Mouse (Mus musculus): ENCODE measurements around the gene Pou2f1. TPM values are rescaled to one million over a fixed set of nuclear protein-coding genes. Genes with fewer than 3 reads are reported as not detected.

Pou2f1 gene
- total RNA-seq, 2 experiments from 2014 or later = 6.6 to 8.6 TPM

DNA sequence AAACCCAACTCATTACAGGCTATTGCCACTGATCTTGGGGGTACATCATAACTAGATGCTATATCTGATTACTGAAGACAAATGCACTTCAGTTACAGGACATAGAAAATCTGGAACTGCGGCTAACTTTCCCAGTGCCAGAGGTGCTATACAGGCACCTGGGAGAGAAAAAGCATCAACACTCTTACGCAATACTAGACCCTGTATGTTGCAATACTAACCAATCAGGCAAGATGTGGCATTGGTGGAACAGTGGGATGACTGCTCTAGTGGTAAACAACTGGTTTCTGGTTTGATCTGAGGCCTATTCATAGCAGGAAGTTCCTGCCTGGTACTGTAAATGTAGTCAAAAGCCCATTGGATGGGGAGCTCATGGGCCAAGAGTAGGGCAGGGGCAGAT is 123.7 kb downstream of the Pou2f1 start:
- DNase-seq = no peak
- Histone ChIP-seq H3K27ac (no peak overlapping the region), H3K4me3 (no peak overlapping the region)
- intact Hi-C loops (cut with DNase I) = no loop called here
- TF ChIP-seq CTCF (IDR thresholded peaks at IDR 0.05) = no peak

DNA sequence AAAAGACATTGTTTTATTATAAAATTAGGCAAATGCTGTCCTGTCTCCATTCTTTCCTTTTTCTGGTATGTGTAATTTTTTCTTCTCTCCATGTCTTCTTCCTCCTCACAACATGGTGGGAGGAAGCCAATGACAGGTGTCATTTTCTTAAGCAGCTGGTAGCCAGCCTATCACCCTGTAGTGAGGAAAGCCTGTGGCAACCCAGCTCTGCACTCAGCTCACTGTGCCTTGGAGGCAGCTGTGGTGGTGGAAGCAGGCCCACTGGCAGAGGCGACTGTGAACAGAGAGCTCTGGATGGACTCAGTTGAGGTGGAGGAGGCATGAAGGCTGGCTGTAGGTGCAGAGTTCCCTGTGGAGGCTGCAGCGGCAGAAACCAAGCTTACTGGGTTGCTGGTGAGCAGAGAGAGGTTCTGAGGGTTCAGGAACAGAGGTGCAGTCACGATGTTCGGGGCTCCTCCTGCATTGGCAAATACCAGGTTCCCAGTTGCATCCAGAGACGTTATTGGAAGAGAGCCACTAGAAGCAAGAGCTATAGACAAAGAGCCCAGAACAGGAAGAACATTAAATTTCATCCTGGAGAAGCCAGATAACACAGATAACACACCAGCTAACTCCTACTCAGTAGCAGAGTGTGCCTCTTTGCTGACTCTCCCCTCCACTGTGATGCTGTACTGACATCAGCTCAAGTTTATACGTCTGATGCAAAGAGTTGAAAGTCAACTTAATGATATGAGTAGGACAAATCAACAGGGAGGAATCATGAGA is 126.8 kb downstream of the Pou2f1 start:
- intact Hi-C loops (cut with DNase I) = no loop called here

DNA sequence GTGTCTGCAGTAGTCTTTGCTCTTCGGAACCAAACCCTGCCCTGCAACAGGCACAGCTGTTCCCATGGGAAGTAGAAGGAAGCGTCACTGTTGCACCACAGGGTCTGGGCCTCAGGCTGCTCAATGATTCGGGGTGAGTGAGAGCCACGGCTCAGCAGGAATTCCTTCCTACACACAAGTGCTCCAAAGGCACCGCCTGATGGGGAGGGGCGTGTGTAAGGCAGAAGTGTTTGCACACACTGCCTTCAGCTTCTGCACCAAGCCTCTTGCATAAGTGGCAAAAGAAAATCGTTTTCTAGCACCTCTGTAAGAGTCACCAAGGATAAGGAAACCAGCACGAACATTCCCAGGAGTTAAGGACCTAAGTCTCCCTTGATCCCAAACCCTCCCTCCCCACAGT is 127.8 kb downstream of the Pou2f1 start:
- intact Hi-C loops (cut with DNase I) = no loop called here
- TF ChIP-seq CTCF (IDR thresholded peaks at IDR 0.05) = no peak
- Histone ChIP-seq H3K27ac (no peak overlapping the region), H3K4me3 (no peak overlapping the region)
- DNase-seq = no peak

More for the DNA sequence above, 126.8 kb downstream of the Pou2f1 start:
- no peak for TF ChIP-seq CTCF (IDR thresholded peaks at IDR 0.05)
- no peak overlapping the region for H3K27ac ChIP-seq
- H3K4me3 ChIP-seq = no peak overlapping the region
- no peak for DNase-seq

DNA sequence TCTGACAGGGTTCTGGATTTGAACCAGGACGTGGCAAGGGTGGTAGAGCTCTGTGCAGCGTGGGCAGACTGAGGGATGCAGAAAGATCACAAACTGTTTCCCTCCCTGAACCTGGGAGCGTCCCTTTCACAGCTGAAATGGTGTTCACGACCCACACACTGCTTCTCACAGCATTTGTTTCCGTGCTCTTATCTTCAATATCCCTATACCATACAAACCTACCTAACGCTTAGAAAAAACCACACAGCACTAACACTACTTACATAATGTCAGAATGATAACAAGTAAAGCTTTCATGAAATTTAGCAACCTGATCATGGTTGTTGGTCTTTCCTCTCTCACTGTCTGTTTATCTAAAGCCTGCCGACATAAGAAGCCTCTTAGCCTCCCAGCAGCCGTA is 133.8 kb downstream of the Pou2f1 start:
- no peak for DNase-seq
- intact Hi-C loops (cut with DNase I) = no loop called here
- H3K4me3 ChIP-seq = no peak overlapping the region
- no peak overlapping the region for H3K27ac ChIP-seq
- no peak for TF ChIP-seq CTCF (IDR thresholded peaks at IDR 0.05)

DNA sequence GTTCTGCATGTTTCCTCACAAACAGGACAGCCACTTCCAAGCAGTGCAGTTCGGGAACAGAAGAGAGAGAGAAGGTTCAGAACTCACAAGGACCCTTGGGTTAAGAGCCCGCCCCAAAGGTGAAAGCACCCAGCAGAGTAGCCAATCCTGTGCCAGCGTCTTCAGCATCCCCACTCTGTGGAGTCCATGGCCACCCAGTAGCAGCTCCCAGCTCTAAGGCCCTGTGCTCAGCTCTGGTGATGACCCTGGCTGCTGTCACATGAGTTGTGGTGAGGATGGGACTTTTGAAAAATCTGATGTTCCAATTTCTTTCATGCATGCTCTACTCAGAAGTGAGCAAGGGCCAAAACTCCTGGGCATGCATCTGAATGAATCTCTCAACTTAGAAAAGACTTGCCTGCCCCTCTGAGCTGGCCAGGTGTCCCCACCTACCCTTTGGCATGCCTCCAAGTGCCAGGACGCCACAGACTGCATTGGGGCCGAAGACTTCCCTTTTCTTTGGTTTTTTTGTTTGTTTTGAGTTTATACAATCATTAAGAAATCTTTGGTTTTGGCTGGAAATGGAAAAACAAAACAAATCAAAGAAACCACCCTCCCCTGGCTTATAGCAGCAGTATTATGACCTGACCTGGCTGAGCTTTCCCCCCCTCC is 135.7 kb downstream of the Pou2f1 start:
- TF ChIP-seq CTCF (IDR thresholded peaks at IDR 0.05) = no peak
- Histone ChIP-seq H3K27ac (no peak overlapping the region), H3K4me3 (no peak overlapping the region)
- DNase-seq = no peak
- intact Hi-C loops (cut with DNase I) = no loop called here

DNA sequence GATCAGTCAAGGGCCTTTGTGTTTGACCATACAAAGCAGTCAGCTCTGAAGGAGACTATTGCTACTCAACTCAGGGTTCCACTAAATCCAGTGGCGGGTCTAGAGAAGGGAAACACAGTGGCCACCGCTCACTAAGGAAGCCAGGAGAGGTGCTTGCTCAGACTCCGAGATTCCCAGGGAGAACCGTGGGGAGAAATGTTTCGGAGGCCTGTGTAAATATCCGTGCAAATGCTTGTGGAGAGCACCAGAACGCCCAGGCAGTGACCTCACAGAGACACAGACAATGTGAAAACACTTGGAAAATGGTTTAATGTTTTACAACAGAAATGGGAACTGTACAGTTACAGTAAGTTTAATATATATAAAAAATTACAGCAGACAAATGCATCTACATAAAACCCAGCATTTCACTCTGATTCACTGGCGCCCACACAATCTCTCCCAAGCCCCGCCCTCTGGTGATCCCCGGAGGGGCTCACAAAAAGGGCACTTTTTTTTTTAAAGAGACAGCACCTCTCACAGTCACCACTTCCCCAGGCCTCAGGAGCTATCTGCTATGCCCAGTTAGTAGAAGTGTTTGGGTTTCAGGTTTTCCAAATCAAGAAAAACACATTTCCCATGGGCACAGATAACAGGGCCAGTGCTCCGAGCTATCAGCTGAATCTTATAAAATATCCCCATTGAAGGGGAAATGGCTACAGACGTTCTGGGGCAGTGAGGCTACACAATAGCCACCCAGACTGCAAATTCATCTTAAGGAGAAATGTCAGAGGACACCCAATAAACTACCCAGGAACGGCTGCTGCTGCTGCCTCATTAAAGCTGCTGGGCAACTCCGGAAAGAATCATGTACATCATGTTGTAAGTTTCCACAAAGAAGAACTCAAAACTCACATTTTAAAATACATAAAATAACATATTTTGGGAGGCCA is 137.3 kb downstream of the Pou2f1 start:
- intact Hi-C loops (cut with DNase I) = no loop called here
- no peak for TF ChIP-seq CTCF (IDR thresholded peaks at IDR 0.05)
- Histone ChIP-seq H3K4me3 (no peak overlapping the region), H3K27ac (no peak overlapping the region)
- no peak for DNase-seq

DNA sequence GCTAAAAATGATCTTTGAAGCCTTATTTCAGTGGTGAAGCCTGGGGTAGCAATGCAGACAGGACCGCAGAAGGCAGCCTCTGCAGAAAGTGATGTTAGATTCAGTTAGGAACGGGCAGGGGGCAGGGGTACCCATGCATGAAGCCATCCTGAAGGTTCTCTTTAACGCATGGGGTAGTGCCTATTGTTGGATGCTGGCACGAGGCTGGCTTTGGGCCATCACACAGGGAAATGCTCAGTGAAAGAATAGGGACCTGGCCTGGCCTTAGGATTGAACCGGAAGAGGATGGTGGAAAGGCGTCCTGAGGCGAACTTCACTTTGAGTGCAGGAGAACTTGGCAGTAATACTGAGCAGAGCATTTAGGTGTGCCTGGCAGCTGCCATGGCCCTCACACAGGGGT is 140.4 kb downstream of the Pou2f1 start:
- Histone ChIP-seq H3K4me3 (no peak overlapping the region), H3K27ac (no peak overlapping the region)
- intact Hi-C loops (cut with DNase I) = no loop called here
- no peak for DNase-seq
- no peak for TF ChIP-seq CTCF (IDR thresholded peaks at IDR 0.05)

DNA sequence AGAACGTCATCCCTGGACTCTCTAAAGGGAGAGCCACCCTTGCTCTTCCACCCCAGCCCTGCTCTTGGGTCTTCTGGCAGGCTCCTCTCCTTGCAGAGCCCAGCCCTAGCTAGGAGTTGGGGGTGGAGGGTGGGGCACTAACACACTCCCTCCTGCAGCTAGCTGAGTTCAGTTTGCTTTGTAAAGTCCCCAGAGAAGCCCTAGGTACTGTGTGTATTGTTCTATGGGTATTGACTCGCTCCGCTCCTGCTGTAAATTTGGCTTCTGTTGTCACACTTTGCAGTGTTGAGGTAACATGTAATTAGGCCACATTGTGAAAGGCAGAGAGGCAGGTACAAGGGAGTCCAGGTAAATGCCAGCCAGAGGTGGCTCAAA is 141.3 kb downstream of the Pou2f1 start:
- intact Hi-C loops (cut with DNase I) = no loop called here
- H3K4me3 ChIP-seq = no peak overlapping the region
- no peak for TF ChIP-seq CTCF (IDR thresholded peaks at IDR 0.05)
- no peak for DNase-seq
- H3K27ac ChIP-seq = no peak overlapping the region

DNA sequence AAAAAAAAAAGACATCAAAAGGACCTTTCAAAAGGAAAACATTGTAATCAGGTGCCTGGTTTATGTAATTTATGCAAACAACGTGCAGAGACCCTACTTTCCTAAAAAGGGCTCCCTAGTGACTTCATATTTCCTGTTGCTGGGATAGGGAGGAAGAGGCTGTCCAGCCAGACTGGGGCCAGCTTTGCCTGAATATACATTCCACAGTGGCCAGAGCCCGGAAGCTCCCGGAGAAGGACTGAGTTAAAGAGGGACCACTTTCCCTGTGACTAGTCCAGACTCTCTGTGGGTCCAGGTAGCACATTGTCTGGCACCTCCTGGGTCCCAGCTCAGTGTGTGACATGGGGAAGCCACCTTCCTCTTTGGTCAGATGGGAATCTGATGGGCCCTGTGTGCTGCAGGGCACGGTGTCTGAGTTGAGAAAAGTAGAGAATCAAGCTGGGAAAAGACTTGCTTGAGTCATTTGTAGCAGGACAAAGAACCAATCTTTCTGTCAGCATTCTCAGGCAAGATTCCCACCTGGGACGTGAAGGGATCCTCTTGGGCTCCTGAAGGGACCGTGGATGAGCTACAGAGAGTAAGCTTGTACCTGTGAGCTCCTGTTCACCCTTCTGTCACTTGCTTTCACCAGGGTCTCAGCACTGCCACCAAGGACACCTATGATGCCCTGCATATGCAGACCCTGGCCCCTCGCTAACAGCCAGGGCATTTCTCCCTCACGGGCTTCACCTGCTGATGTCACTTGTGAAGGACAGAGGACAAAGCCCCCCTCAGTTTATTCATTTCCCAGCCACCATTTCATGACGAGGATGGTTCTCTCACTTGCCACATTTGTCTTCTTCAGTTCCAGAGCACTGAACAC is 141.9 kb downstream of the Pou2f1 start:
- intact Hi-C loops (cut with DNase I) = no loop called here
- Histone ChIP-seq H3K27ac (peak overlapping the region; percentile 24; the same call in 1 of the 2 replicates), H3K4me3 (no peak overlapping the region)
- TF ChIP-seq CTCF (IDR thresholded peaks at IDR 0.05) = no peak
- no peak for DNase-seq

DNA sequence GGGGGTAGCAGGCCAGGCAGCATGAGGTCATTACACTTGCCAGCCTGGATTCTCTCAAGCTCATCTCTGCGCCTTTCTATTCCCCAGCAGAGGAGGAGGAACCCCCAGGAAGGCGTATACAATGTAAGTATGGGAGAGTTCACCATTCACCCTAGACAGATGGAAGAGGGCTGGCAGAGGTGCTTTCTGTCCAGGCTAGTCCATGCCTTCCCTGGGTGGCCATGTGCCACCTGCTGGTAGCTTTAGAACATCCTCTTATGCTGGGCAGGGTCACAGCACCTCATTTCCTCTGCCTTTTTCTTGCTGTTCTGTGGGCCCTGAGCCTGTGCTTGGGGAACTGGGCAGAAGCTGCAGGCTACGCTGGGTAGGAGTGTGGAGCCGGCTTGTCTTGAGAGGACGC is 144.1 kb downstream of the Pou2f1 start:
- intact Hi-C loops (cut with DNase I) = loop anchor here (1.0 kb wide), 1 partner anchor 78 kb away; no protein-coding TSS in a partner anchor
- Histone ChIP-seq H3K4me3 (no peak overlapping the region), H3K27ac (no peak overlapping the region)
- peak; percentile 61 for TF ChIP-seq CTCF (IDR thresholded peaks at IDR 0.05)
- DNase-seq = no peak

DNA sequence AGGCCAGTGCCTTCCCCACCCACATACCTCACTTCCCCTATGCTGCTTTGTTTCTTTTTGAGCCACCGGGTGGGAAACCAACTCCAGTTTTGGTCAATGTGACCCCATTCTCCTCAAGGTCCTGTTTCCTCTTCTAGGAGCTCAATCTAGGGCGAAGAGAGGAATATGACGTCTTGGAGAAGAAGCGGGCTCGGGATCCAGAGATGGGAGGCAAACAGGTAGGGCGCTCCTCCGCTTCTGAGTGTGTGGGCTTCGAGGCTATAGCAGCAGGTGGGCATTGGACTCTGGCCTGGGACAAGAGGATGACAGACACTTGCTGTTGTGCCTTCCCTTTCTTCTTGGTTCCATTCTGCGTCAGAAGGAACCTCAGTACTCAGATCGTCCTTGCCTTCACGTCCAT is 145.2 kb downstream of the Pou2f1 start:
- DNase-seq = no peak
- no peak overlapping the region for H3K27ac ChIP-seq
- no peak overlapping the region for H3K4me3 ChIP-seq
- intact Hi-C loops (cut with DNase I) = no loop called here
- no peak for TF ChIP-seq CTCF (IDR thresholded peaks at IDR 0.05)
